Mouse (Mus musculus) thymus, postnatal 4 days (tissue): ENCODE results near the gene Ccdc60.
A peak's percentile ranks its signal among the peaks of the same experiment; 100 is the strongest.
"Not testable (repeated sequence)": the region's sequence is repeated elsewhere in the genome, so short reads cannot be mapped to it uniquely, and the experiment has no call there.

ENCODE experiments used
- DNase-seq: peaks from one replicate; pipeline ENCODE4 v3.0.0; 2021

Ccdc60 gene

DNA sequence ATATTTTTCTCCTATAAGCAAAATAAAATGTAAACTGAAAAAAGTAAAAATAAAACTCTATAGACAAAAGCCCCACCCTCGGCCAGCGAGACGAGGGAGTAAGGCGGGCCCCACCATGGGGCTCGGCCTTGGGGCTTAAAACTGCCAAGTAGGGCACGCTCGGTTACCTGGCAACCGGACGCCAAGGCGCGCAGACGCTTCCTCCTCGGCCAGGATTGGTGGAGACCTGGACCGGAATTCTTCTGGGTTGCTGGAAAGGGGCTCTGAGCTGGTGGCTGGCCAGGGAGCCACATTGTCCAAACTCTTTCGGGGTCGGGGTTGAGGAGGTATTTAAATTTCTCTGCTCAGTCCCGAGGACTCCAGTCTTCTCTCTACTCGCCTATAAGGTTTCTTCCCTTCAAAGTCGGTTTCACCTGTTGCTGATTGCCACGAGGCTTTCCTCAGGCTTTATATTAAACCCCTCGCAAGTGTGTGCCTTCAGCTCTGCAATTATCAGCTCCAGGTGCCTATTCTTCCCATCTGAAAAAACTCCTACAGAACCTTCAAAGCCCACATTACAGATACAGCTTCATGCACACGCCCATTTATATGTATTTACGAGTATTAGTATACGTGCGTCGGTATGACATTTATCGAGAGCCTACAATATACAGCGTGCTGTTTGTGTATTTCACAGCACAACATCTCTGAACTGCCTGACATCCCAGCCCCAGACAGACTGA, at the start of gene Ccdc60:
Ccdc60 (minus strand) TSS at position 137 of the 722 bp plus-strand sequence.
- DNase-seq = peak; percentile 81

DNA sequence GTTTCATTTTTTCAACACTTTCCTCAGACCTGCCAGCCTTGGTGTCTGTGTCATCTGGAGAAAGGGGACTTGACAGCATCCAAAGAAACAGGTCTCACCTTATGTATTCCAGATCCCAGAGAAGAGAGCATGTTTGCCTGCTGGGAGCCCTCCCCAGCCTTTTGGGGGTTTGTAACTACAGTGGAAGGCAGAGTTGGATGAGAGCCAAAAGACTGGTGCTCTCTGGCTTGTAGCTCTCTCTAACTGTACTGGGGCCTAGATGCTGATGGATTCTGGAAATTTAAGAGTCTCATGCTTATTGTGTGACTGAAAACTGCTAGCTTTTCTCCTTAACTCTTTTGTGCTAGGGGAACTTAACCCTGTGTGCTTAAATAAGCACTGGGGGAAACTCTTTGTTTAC, 47.4 kb upstream of the Ccdc60 start:
- DNase-seq = no peak

- no peak for DNase-seq
Measured at GRCm38 (mm10) chr5:116328911-116329310, 40.1 kb upstream of the Ccdc60 start.

GRCm38 (mm10) chr5:116323401-116323800, 34.6 kb upstream of the Ccdc60 start:
- no peak for DNase-seq

GRCm38 (mm10) chr5:116322365-116323027, 33.7 kb upstream of the Ccdc60 start:
- no peak for DNase-seq

GRCm38 (mm10) chr5:116313711-116314110, 24.9 kb upstream of the Ccdc60 start:
- DNase-seq = no peak

- no peak for DNase-seq
Measured at GRCm38 (mm10) chr5:116312111-116312737, 23.4 kb upstream of the Ccdc60 start.

GRCm38 (mm10) chr5:116311636-116312035, 22.9 kb upstream of the Ccdc60 start:
- DNase-seq = no peak

DNA sequence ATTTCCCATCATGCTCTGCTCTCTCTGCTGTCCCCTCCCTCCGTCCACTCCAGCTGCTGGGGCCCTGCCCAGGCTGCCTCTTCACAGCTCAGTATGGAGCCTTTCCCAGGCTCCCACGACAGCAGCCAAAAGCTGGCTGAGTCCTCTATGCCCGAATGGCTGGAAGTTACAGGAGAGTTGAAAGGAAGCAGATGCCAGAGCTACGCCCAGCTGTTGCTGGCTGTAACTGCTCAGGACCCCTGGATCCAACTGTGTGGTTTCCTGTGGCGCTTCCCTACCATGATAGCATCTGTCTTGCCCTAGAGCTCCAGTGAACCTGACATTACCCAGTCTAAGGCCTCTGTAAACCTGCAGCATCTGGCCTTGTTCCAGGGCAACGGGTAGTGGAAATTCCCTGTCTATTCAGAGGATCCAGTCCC, 20.6 kb upstream of the Ccdc60 start:
- DNase-seq = no peak

DNA sequence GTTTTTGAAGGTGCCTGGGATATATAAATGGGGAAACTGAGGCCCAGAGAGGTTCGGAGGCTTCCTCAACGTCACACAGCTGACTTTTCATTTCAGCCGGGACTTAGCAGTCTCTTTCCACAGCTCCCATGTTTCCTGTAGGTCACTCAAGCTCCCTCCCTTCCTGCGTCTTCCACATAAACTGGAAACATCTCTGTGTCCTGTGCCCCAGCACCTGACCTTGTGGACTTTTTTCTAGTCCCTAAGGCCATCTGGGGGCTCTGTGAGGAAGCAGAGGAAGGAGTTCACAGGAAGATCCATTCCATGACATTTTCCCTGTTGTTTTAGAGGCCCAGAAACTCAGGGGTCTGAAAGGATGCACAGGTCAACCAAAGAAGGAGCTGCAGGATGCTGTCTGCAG, 16.8 kb upstream of the Ccdc60 start:
- no peak for DNase-seq

GRCm38 (mm10) chr5:116305146-116305545, 16.4 kb upstream of the Ccdc60 start:
- not testable (repeated sequence) for DNase-seq

DNA sequence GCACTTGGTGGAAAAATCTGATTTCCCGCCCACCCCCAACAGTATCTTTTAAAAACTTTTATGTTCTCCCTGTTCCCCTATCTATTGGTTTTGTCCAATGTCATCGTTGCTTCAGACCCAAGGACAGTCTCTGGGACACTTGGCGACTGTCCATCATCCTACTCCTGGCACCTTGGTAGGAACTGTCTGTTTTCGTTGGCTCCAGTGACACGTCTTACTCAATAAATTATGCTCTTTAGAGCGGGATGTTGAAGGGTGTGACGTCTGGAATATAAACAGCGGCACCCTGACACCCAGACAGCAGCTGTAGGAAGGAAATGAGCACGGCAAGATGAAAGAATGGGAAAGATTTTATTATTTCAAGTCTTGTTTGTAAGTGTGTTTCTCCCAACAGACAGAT, 12.2 kb upstream of the Ccdc60 start:
- DNase-seq = no peak

- DNase-seq = no peak
Measured at GRCm38 (mm10) chr5:116293501-116293900, 4.7 kb upstream of the Ccdc60 start.

DNA sequence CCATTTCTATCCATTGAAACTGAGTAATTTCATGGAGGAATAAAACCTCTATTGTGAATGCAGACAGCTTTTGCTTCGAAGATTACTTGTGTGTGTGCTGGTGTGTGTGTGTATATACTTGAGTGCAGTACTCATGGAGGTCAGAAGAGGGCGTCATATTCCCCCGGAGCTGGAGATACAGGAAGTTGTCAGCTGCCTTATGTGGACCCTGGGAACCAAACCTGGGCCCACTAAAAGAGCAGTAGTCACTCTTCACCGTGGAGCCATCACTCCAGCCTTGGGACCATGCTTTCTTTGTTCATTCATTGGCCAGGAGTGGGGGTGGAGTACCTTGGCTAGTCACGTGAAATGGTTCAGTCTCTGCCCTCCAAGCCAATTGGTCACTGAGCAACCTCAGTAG, 1.8 kb upstream of the Ccdc60 start:
- no peak for DNase-seq

- no peak for DNase-seq
Measured at GRCm38 (mm10) chr5:116289897-116290296, 1.1 kb upstream of the Ccdc60 start.

GRCm38 (mm10) chr5:116288183-116288582, 602 bp downstream of the Ccdc60 start:
- no peak for DNase-seq

- DNase-seq = no peak
Measured at GRCm38 (mm10) chr5:116285532-116286176, 3.1 kb downstream of the Ccdc60 start.

DNA sequence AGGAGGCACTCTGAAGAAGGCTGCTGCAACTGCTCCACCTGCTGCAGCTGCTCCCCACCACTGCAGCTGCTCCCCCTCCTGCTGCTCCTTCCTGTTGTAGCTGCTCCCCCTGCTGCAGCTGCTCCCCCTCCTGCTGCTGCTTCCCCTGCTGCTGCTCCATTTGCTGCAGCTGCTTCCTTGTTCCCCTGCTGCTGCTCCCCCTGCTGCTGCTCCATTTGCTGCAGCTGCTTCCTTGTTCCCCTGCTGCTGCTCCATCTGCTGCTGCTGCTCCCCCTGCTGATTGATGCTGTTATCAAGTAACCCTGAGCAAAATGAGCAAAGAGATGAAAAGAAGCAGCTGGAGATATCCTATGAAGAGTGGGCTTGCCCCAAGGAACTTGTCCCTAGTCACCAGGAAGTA, 8.3 kb downstream of the Ccdc60 start:
- peak; percentile 33 for DNase-seq

DNA sequence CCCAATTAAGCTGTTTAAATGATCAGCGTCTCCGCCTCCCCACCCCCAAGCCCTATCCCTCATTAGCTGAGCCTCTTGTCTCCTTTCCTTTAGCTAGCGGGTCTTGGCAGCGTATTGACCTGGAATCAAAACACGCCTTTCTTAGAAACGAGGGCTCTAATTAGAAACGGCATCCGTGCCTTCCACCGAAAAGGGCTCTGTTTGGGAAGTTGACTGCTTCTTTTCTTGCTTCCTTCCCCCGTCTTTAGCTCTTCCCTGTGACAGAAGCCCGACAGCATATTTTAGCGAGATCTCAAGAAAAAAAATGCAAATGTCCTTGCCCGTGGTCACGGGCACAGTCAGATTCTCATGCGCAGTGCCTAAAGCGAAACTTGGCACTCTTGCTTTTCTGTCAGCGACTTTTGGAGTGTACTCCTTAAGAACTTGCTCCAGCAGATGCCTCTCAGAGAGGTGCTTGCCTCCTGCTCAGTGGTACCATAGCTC, 10.3 kb downstream of the Ccdc60 start:
- DNase-seq = no peak

DNA sequence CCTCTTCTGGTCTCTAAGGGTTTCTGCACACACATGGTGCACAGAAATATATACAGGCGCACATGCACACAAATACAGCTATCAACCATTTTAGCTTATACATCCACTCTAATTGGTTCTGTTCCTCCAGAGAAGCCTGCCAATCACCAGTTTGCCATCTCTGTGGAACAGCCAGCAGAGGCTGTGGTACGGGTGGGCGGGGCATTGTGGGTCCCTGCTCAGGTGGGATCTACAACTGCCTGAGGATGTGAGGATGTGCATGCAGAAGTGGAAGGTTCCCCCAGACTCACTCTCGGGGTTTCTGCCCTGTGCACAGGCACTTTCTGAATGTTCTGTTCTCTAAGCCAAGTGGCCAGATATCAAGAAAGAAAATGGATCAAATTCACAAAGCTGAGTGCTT, 10.8 kb downstream of the Ccdc60 start:
- no peak for DNase-seq

- no peak for DNase-seq
Measured at GRCm38 (mm10) chr5:116274818-116275217, 14.0 kb downstream of the Ccdc60 start.

GRCm38 (mm10) chr5:116274365-116274764, 14.4 kb downstream of the Ccdc60 start:
- DNase-seq = no peak

GRCm38 (mm10) chr5:116271511-116272227, 17.1 kb downstream of the Ccdc60 start:
- DNase-seq = no peak
